Mouse (Mus musculus) ES-Bruce4 (cell line): ENCODE measurements at regions not wholly inside any gene's neighbourhood (a gene's known extent, or its start where the extent isn't known, plus 50 kb on each side); places are given as distances from the start of the nearest gene placed in this dataset.

Experiments
- CTCF ChIP-seq: IDR thresholded peaks from one replicate; pipeline ENCODE4 v1.8.1; 2011; ENCODE audit warnings: low read depth, low read length
- EP300 ChIP-seq: IDR thresholded peaks from 2 replicates; pipeline ENCODE4 v1.6.1; 2011; ENCODE audit warnings: low read depth, low read length; ENCODE audit not compliant: insufficient read depth

GRCm38 (mm10) chr2:3889381-3889780 lies 128.1 kb upstream of the Frmd4a start:
- TF ChIP-seq EP300 (no peak), CTCF (no peak)
